ENCODE assay signal across 8 mouse cellular contexts in genomic region chr10:52274910-52275604, GRCm38 (mm10). TPM values are rescaled to one million over a fixed set of nuclear protein-coding genes. Genes with fewer than 3 reads are reported as not detected.
A peak's percentile ranks its signal among the peaks of the same experiment; 100 is the strongest.
DNase-seq lines count a peak whose midpoint lies in the region; ATAC-seq lines count a peak whose summit lies in the region.

No protein-coding gene starts in this region.

- H3K4me1 ChIP-seq in midbrain, embryonic 10.5 days = peaks cover 30% of the 10 kb centered on the region
- peaks cover 10% of the 10 kb centered on the region for H3K4me1 ChIP-seq in midbrain, embryonic 11.5 days (ENCODE audit: control insufficient read depth, insufficient read depth, low read length)
- peaks cover 15% of the 10 kb centered on the region for H3K4me1 ChIP-seq in hindbrain, embryonic 15.5 days (replicated peaks)
- H3K4me1 ChIP-seq in neural tube, embryonic 13.5 days (replicated peaks) = peaks cover 50% of the 10 kb centered on the region

- H3K9me3 ChIP-seq in midbrain, embryonic 10.5 days (replicated peaks) = no peaks in the 10 kb centered on the region
- no peaks in the 10 kb centered on the region for H3K9me3 ChIP-seq in midbrain, embryonic 11.5 days (ENCODE audit: control insufficient read depth, low read length)
- no peaks in the 10 kb centered on the region for H3K9me3 ChIP-seq in hindbrain, embryonic 15.5 days
- no peaks in the 10 kb centered on the region for H3K9me3 ChIP-seq in neural tube, embryonic 13.5 days

- H3K4me3 ChIP-seq in midbrain, embryonic 10.5 days = no peak overlapping the region
- H3K4me3 ChIP-seq in midbrain, embryonic 11.5 days (ENCODE audit: low read depth, low read length) = no peak overlapping the region
- H3K4me3 ChIP-seq in hindbrain, embryonic 15.5 days = no peak overlapping the region
- H3K4me3 ChIP-seq in neural tube, embryonic 13.5 days = no peak overlapping the region

- H3K9ac ChIP-seq in midbrain, embryonic 11.5 days (ENCODE audit: low read length) = no peak overlapping the region
- H3K9ac ChIP-seq in hindbrain, embryonic 15.5 days = no peak overlapping the region
- H3K9ac ChIP-seq in neural tube, embryonic 13.5 days = 0 out of 2 replicates have a peak overlapping the region, but pooled peaks have one; percentile 38

- H3K36me3 ChIP-seq in midbrain, embryonic 10.5 days = no peaks in the 10 kb centered on the region
- H3K36me3 ChIP-seq in midbrain, embryonic 11.5 days (ENCODE audit: control insufficient read depth, insufficient read depth, low read length) = no peaks in the 10 kb centered on the region
- H3K36me3 ChIP-seq in hindbrain, embryonic 15.5 days = no peaks in the 10 kb centered on the region
- H3K36me3 ChIP-seq in neural tube, embryonic 13.5 days = no peaks in the 10 kb centered on the region

- peak; percentile 9 for DNase-seq in embryo, embryonic 10.5 days (ENCODE audit: low spot score)
- DNase-seq in embryo, embryonic 9.5 days (ENCODE audit: extremely low spot score) = no peak
- DNase-seq in midbrain, embryonic 10.5 days (ENCODE audit: low spot score) = no peak
- no peak for DNase-seq in midbrain, embryonic 11.5 days (ENCODE audit: low spot score, missing footprints)
- DNase-seq in left cerebral cortex, adult 9 months (ENCODE audit: low spot score in 2 of 2) = no peak
- DNase-seq in adrenal gland, adult 2 months = no peak

- ATAC-seq in midbrain, embryonic 11.5 days (ENCODE audit: low FRiP score) = no peak
- ATAC-seq in hindbrain, embryonic 15.5 days (ENCODE audit: low FRiP score, low read depth) = peak; percentile 28; the same call in 1 of the 2 replicates
- peak; percentile 61; the same call in 1 of the 2 replicates for ATAC-seq in neural tube, embryonic 13.5 days (ENCODE audit: low read depth)

- 54% methylated on average over 15 of the region's 15 CpGs for WGBS in midbrain, embryonic 10.5 days
- 48% methylated on average over 15 of the region's 15 CpGs for WGBS in midbrain, embryonic 11.5 days
- WGBS in hindbrain, embryonic 15.5 days = 26% methylated on average over 15 of the region's 15 CpGs
- 21% methylated on average over 15 of the region's 15 CpGs for whole genome bisulfite sequencing in neural tube, embryonic 13.5 days

- H3K27me3 ChIP-seq in midbrain, embryonic 10.5 days (ENCODE audit: low read depth, poor library complexity, severe bottlenecking) = no peaks in the 10 kb centered on the region
- no peaks in the 10 kb centered on the region for H3K27me3 ChIP-seq in midbrain, embryonic 11.5 days (ENCODE audit: control insufficient read depth, insufficient read depth, low read length)
- no peaks in the 10 kb centered on the region for H3K27me3 ChIP-seq in hindbrain, embryonic 15.5 days
- no peaks in the 10 kb centered on the region for H3K27me3 ChIP-seq in neural tube, embryonic 13.5 days

- no peak overlapping the region for H3K4me2 ChIP-seq in midbrain, embryonic 11.5 days
- H3K4me2 ChIP-seq in hindbrain, embryonic 15.5 days = peak overlapping the region; percentile 31
- H3K4me2 ChIP-seq in neural tube, embryonic 13.5 days = peak overlapping the region; percentile 37

- 0 out of 2 replicates have a peak overlapping the region, but pooled peaks have one; percentile 17 for H3K27ac ChIP-seq in midbrain, embryonic 10.5 days (replicated peaks)
- no peak overlapping the region for H3K27ac ChIP-seq in midbrain, embryonic 11.5 days (ENCODE audit: low read depth, low read length)
- H3K27ac ChIP-seq in hindbrain, embryonic 15.5 days (replicated peaks) = peak overlapping the region; percentile 67
- H3K27ac ChIP-seq in neural tube, embryonic 13.5 days (replicated peaks) = peak overlapping the region; percentile 84

RNA-seq across cellular contexts. Expression of gene Dcbld1, which starts 41.6 kb away (rescaled TPM):
- 20.7 and 23.1 TPM in 2 replicates for polyA plus RNA-seq in midbrain, embryonic 10.5 days (2016; fragmentation: Nextera tagmentation; extraction: Ambion mirVana)
- 16.5 and 17.4 TPM in 2 replicates for polyA plus RNA-seq in midbrain, embryonic 11.5 days (2014; fragmentation: Nextera tagmentation; extraction: Ambion mirVana)
- 20.0 and 22.2 TPM in 2 replicates for polyA plus RNA-seq in hindbrain, embryonic 15.5 days (2015; fragmentation: Nextera tagmentation; extraction: Ambion mirVana)
- 35.2 and 37.0 TPM in 2 replicates for polyA plus RNA-seq in neural tube, embryonic 13.5 days (2015; fragmentation: Nextera tagmentation; extraction: Ambion mirVana)
- 1 to 10 TPM; 2.1 to 3.4 TPM for total RNA-seq in adrenal gland, adult 2 months (2021)
- polyA plus RNA-seq in adrenal gland, adult 2 months (2012; rRNA removed) = 2.7 and 3.1 TPM in 2 replicates
